Mouse (Mus musculus) spleen, adult 2 months (tissue): ENCODE measurements around the gene D10Wsu102e. TPM values are rescaled to one million over a fixed set of nuclear protein-coding genes. Genes with fewer than 3 reads are reported as not detected.

Experiments used
- DNase-seq, 2 experiments: peaks; one replicate each; pipeline versions ENCODE4 v3.0.0 to v3.0.0-alpha.2; 2012 to 2021; ENCODE audit warnings: low spot score in 2 of 2, low read depth in 1 of 2
- H3K27ac ChIP-seq: fragments of 200-500 bp; 2 replicates; pipeline ENCODE4 v1.5.1; 2012; ENCODE audit warnings: low read length, inconsistent platforms; ENCODE audit not compliant: insufficient read depth
- H3K27me3 ChIP-seq: fragments of 200-500 bp; 2 replicates; pipeline ENCODE4 v1.6.1; 2012; ENCODE audit warnings: mild to moderate bottlenecking, moderate library complexity, low read length, inconsistent platforms; ENCODE audit not compliant: control insufficient read depth, insufficient read depth
- H3K36me3 ChIP-seq: fragments of 200-500 bp; 2 replicates; pipeline ENCODE4 v1.6.1; 2012; ENCODE audit warnings: mild to moderate bottlenecking, low read length, inconsistent platforms; ENCODE audit not compliant: control insufficient read depth, insufficient read depth
- H3K4me1 ChIP-seq: fragments of 200-500 bp; 2 replicates; pipeline ENCODE4 v1.6.1; 2011; ENCODE audit warnings: inconsistent platforms; ENCODE audit not compliant: control insufficient read depth, insufficient read depth, insufficient read length
- H3K4me3 ChIP-seq: fragments of 200-500 bp; 2 replicates; pipeline ENCODE4 v1.5.1; 2011; ENCODE audit warnings: mild to moderate bottlenecking, inconsistent platforms; ENCODE audit not compliant: insufficient read depth, insufficient read length; ENCODE audit errors: extremely low read depth
- CTCF ChIP-seq: fragments of 200-500 bp; IDR thresholded peaks from 2 replicates; pipeline ENCODE4 v1.5.1; 2011; ENCODE audit warnings: mild to moderate bottlenecking, inconsistent platforms; ENCODE audit not compliant: insufficient read depth, insufficient read length, insufficient replicate concordance; ENCODE audit errors: extremely low read depth
- POLR2A ChIP-seq: fragments of 200-500 bp; IDR thresholded peaks from 2 replicates; pipeline ENCODE4 v1.6.1; 2011; ENCODE audit warnings: low read depth, low read length, inconsistent platforms
- WGBS: fragments of 180-500 bp; shearing (Covaris S2); methylation state at CpG from one replicate; pipeline ENCODE4 v1.1.7; 2018; 5-methylcytosine and 5-hydroxymethylcytosine counted together
- polyA plus RNA-seq: library from polyadenylated mRNA; depleted of rRNA; stranded (reverse); fragments of >200 nt; gene quantifications from 2 replicates; pipeline ENCODE4 v1.2.3, GENCODE M21; 2012

Gene D10Wsu102e
- polyA plus RNA-seq, 1 experiment, result 0.29 TPM

DNA sequence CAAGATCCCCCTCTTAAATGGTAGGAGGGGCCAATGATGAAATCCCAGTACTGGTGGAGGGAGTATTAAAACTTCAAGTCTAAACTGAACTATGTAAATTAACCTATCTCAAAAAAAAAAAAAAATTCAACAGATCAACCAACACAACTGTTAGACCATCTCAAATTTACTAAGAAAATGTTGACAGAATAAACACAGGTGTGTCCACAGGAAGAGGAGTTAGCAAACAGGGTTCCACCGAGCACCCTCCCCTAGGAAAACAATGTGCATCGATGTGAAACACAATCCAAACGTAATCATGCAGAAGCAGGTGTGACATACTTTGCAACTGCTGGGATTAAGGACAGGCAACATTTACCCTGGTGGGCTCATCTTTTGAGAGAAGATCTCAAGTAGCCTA lies 35.1 kb upstream of the D10Wsu102e start:
- Histone ChIP-seq H3K36me3 (no peaks in the 10 kb centered on the region), H3K4me3 (no peak overlapping the region), H3K4me1 (peaks cover 8% of the 10 kb centered on the region), H3K27ac (no peak overlapping the region), H3K27me3 (no peaks in the 10 kb centered on the region)
- 79% methylated on average over 3 of the region's 3 CpGs for WGBS
- no peak for DNase-seq
- TF ChIP-seq POLR2A, result no peak
- TF ChIP-seq CTCF, result no peak

DNA sequence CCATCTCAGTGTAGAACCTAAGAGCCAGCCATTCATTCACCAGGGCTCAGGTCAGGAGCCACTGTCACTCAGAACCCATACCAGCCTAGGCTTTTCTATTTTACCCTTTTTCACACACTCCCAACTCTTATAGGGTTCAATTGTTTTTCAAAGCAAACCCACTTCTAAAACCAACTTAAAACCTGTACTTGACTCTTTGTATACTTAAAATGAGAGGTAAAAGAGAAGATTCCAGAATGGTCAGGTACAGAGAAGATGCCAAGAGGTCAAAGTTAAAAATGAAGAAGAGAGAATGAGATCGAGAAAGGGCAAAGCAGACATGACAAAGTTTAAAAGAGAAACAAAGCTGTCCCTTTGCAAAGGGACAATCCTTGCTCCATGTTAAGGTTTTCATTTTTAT lies 34.1 kb upstream of the D10Wsu102e start:
- Histone ChIP-seq H3K4me3 (no peak overlapping the region), H3K27ac (no peak overlapping the region), H3K4me1 (peaks cover 15% of the 10 kb centered on the region), H3K36me3 (no peaks in the 10 kb centered on the region), H3K27me3 (no peaks in the 10 kb centered on the region)
- no peak for DNase-seq
- TF ChIP-seq CTCF, result no peak
- TF ChIP-seq POLR2A, result no peak
- 93% methylated on average over 1 of the region's 1 CpGs for WGBS

DNA sequence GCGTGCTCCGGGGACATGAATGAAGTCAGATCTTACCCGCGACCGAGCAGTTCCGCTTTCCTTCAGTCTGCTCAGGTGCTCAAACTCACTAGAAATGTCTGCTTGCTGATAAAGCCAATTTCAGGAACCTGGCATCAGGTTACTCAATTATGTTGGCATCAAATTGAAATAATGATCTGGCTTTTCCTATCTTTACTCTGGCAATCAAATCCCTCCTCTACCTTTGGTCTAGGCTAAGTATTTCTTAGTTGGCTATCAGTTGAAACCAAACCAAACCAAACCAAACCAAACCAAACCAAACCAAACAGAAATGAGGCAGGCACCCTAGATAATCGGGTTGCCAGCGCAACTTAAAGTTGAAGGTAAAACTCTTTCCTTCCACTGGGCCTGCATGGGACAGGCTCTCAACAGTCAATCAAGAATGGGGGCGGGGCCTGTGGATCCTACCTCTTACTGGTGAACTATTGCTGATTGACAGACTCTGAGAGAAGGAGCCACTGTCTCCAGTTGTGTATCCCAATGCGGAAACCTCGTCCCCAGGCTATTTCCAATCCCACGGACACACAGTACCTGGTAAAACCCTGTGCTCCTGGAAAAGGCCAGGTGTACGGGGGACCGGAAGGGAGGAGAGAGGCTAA lies 33.3 kb upstream of the D10Wsu102e start:
- TF ChIP-seq CTCF, result no peak
- TF ChIP-seq POLR2A, result no peak
- H3K4me1 ChIP-seq, result peaks cover 17% of the 10 kb centered on the region
- H3K27ac ChIP-seq, result no peak overlapping the region
- H3K36me3 ChIP-seq, result no peaks in the 10 kb centered on the region
- no peak for DNase-seq
- WGBS, result 93% methylated on average over 14 of the region's 14 CpGs
- no peak overlapping the region for H3K4me3 ChIP-seq
- H3K27me3 ChIP-seq, result no peaks in the 10 kb centered on the region

DNA sequence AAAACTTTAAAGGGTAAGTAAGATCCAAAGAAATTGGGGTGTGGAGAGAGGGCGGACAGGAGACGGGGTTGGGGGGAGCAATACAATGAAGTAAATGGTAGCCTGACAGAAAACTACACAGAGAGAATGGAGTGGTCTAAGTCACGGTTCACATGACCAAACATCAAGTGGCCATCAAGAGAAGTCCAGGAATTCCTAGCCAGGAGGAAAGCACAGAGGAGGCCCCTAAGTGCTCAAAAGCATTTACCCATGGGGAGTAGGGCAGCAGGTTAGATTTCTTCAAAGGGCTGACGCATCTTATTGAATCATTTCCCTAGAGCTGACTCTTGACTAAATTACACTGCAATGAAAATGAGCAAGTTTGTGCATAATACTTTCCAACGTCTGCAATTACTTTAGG lies 31.2 kb upstream of the D10Wsu102e start:
- WGBS, result 91% methylated on average over 5 of the region's 5 CpGs
- no peaks in the 10 kb centered on the region for H3K36me3 ChIP-seq

DNA sequence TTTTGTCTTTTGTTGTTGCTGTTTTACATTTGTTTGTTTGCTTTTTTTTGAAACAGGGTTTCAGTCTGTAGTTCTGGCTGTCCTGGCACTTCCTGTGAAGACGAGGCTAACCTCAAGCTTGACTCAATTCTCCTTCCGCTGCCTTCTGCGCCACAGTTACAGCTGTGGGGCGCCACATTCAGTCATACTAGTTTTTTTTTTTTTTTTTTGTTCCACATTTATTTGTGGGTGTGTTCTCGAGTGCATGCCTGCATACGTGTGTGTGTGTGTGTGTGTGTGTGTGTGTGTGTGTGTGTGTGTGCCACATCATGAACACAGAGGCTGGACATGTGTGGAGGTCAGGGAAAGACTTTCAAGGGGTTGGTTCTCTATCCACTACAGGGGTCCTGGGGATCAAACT lies 29.7 kb upstream of the D10Wsu102e start:
- no peak for TF ChIP-seq POLR2A
- no peak for TF ChIP-seq CTCF
- H3K27me3 ChIP-seq, result no peaks in the 10 kb centered on the region
- H3K27ac ChIP-seq, result peak overlapping the region; percentile 84
- DNase-seq, result peak; percentile 52 to 54
- H3K36me3 ChIP-seq, result no peaks in the 10 kb centered on the region
- WGBS, result 17% methylated on average over 6 of the region's 6 CpGs
- peaks cover 23% of the 10 kb centered on the region for H3K4me1 ChIP-seq
- no peak overlapping the region for H3K4me3 ChIP-seq

More for the DNA sequence above, 31.2 kb upstream of the D10Wsu102e start:
- H3K27me3 ChIP-seq, result no peaks in the 10 kb centered on the region
- TF ChIP-seq POLR2A (no peak), CTCF (no peak)
- no peak overlapping the region for H3K4me3 ChIP-seq
- H3K27ac ChIP-seq, result no peak overlapping the region
- DNase-seq, result no peak
- peaks cover 23% of the 10 kb centered on the region for H3K4me1 ChIP-seq

DNA sequence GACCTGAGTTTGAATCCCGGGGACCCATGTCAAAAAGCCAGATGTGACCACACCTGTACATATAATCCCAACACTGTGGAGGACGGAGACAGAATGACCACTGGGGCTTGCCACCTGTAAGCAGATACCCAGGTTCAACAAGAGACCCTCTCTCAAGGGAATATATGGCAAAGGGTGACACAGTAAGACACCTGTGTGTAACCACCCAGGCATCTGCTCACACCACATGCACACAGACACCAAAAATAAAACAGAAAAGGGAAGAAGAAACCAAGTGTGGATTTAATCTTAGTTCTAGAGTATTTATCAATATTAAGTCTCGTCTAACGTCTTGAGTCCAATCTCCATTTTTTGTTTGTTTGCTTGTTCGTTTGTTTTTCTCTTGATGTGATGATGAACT lies 28.2 kb upstream of the D10Wsu102e start:
- H3K27me3 ChIP-seq, result no peaks in the 10 kb centered on the region
- peaks cover 23% of the 10 kb centered on the region for H3K4me1 ChIP-seq
- TF ChIP-seq CTCF (no peak), POLR2A (no peak)
- peak overlapping the region; percentile 32; the same call in 1 of the 2 replicates for H3K4me3 ChIP-seq
- H3K36me3 ChIP-seq, result no peaks in the 10 kb centered on the region
- peak in 1 of 2 experiments; percentile 29 for DNase-seq
- WGBS, result 52% methylated on average over 5 of the region's 5 CpGs
- H3K27ac ChIP-seq, result peak overlapping the region; percentile 93

DNA sequence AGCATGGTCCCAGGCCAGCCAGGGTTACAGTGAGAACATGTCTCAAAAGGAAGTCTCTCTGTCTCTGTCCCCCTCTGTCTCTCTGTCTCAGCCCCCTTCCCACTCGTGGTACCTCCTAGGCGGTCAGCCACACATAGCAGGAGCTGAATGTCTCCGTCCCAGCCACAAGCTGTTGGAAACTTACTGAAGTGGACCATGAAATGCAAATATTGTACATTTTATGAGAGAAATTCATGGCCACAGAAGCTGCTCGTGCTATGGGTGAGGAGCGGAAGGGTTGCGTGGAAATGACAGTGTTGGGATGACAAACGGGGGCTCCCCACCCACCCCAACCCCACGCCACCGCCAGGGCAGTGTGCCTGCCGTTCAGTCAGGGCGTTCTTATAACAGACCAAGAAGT lies 27.4 kb upstream of the D10Wsu102e start:
- Histone ChIP-seq H3K36me3 (no peaks in the 10 kb centered on the region), H3K27ac (peak overlapping the region; percentile 93), H3K27me3 (peaks cover 4% of the 10 kb centered on the region), H3K4me1 (peaks cover 27% of the 10 kb centered on the region), H3K4me3 (peak overlapping the region; percentile 34; the same call in 1 of the 2 replicates)
- no peak for TF ChIP-seq POLR2A
- TF ChIP-seq CTCF, result no peak
- DNase-seq, result peak in 1 of 2 experiments; percentile 46
- WGBS, result 51% methylated on average over 11 of the region's 11 CpGs
